Mouse (Mus musculus) heart, postnatal 10 days (tissue): ENCODE measurements around the gene Krtap5-1. TPM values are rescaled to one million over a fixed set of nuclear protein-coding genes. Genes with fewer than 3 reads are reported as not detected.
"Not testable (repeated sequence)": the region's sequence is repeated elsewhere in the genome, so short reads cannot be mapped to it uniquely, and the experiment has no call there.

Experiments
- DNase-seq, 2 experiments: peaks; one replicate each; pipeline ENCODE4 v3.0.0; 2021
- intact Hi-C: fragments of 180-260 bp; cut with DNase I; formaldehyde crosslinking; loops from one replicate; pipeline ENCODE4 v1.15.1; 2025
- total RNA-seq, 2 experiments: library from RNA; stranded (reverse); gene quantifications; 2 replicates each; pipeline ENCODE4 v1.2.3; 2021

The Krtap5-1 gene
- total RNA-seq, 2 experiments from 2014 or later: not detected

GRCm38 (mm10) chr7:142303929-142304328 lies 7.0 kb upstream of the Krtap5-1 start:
- DNase-seq, intact Hi-C loops: not testable (repeated sequence)

GRCm38 (mm10) chr7:142303249-142303648 lies 6.3 kb upstream of the Krtap5-1 start, which contains the start of gene Krtap5-4:
Gene Krtap5-4 (plus strand): TSS chr7:142303549.
- intact Hi-C loops: no loop called here
- no peak for DNase-seq

- intact Hi-C loops: not testable (repeated sequence)
- DNase-seq: peak; percentile 22 to 24
Observed at GRCm38 (mm10) chr7:142296108-142296507, 810 bp downstream of the Krtap5-1 start.

GRCm38 (mm10) chr7:142295418-142295817 lies 1.5 kb downstream of the Krtap5-1 start:
- no peak for DNase-seq
- intact Hi-C loops: no loop called here

DNA sequence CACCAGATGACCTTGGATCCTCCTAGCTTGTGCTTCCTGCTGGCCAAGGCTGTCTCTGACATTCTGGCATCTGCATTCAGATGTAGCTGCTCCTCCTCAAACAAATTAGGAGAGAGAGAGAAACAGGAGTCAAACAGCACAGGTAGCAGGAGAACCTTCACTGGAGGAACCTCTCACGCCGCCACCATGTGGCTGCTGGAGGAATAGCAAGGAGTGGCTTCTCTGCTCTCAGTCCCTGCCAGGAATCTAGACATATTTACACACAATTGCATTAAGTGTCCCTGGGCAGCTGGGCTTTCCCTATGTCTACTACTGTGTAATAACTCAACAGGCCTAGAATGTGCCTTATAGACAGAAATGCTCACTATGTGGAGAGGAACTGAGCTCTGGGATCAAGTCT lies 3.1 kb downstream of the Krtap5-1 start:
- intact Hi-C loops: not testable (repeated sequence)
- peak in 1 of 2 experiments; percentile 29 for DNase-seq

DNA sequence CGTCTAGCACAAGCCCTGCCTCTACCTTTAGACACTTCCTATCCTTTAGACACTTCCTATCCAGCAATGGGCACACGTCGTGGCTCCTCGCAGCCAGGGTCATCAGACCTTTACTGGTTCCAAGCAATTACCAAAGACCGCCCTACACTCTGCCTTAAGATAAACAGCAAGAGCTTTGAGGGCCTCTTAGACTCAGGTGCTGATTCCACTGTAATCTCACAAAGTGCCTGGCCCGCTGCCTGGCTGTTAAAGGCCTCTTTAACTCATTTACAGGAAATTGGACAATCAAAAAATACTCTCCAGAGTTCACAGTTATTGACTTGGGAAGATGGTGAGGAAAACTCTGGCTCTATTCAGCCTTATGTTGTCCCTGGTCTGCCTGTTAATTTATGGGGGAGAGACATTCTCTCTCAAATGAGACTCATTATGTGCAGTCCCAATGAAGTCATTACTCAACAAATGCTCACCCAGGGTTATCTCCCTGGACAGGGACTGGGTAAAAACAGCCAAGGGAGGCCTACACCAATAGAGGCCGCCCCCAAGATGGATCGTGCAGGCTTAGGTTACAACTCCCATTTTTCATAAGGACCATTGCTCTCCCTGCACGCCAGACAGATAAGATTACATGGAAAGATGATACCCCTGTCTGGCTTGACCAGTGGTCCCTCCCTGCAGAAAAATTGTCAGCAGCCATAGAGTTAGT lies 10.9 kb downstream of the Krtap5-1 start:
- DNase-seq, intact Hi-C loops: not testable (repeated sequence)

DNA sequence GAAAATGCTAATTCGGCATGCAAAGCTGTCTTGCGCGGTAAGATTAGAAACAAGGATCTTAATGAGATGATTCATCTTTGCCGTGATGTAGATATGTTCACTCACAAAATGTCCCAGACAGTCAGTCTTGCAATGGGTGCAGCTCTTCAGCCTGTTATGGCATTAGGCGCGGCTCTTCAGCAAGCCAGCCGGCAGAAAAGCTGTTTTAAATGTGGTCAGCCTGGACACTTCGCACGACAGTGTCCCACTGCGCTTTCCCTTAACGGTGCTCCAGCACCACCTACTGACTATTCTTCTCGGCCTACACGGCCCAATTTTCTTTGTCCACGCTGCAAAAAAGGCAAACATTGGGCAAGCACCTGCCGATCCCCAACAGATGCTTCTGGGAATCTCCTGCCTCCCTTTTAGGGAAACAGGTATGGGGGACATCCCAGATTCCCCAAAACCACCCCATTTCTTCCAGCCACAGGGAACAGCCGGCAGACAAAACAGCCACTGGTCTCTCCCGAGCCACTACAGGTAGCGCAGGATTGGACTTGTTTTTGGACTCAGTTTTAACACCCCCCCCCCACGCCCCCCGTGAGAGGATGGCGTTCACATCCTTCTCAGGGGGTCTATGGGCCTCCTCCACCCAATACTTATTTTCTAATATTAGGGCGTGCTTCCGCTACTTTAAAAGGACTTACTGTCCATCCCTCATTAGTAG lies 11.6 kb downstream of the Krtap5-1 start:
- peak; percentile 46 to 64 for DNase-seq
- intact Hi-C loops: no loop called here

- intact Hi-C loops: loop anchor here (1.0 kb wide), 1 partner anchor 138 kb away; no protein-coding TSS in a partner anchor
- DNase-seq: peak; percentile 92 to 96
Observed at GRCm38 (mm10) chr7:142284615-142285080, 12.3 kb downstream of the Krtap5-1 start.

GRCm38 (mm10) chr7:142284023-142284591 lies 12.8 kb downstream of the Krtap5-1 start:
- intact Hi-C loops: loop anchor here (1.0 kb wide), 1 partner anchor 138 kb away; no protein-coding TSS in a partner anchor

GRCm38 (mm10) chr7:142282847-142283246 lies 14.1 kb downstream of the Krtap5-1 start:
- DNase-seq, intact Hi-C loops: not testable (repeated sequence)

More at GRCm38 (mm10) chr7:142284023-142284591, 12.8 kb downstream of the Krtap5-1 start:
- DNase-seq: peak; percentile 72 to 79

DNA sequence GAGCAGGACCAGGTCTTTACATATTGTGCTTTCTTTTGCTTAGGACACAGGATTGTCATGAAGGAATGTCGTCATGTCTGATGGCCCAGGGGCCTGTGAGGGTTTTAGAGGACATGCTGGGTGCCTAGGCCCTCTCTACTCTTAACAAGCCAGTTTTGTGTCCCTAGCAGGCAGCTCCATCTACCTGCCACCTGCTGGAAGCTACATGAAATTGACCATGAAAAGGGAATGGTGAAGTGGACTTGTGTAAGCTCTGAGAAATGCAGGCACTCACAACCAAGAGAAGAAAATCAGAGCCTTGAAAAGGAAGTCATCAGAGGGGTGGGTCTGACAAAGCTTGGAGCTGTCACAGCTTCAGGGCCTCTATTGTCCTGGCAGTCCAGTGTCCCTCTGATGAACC lies 17.6 kb downstream of the Krtap5-1 start:
- intact Hi-C loops, DNase-seq: not testable (repeated sequence)

DNA sequence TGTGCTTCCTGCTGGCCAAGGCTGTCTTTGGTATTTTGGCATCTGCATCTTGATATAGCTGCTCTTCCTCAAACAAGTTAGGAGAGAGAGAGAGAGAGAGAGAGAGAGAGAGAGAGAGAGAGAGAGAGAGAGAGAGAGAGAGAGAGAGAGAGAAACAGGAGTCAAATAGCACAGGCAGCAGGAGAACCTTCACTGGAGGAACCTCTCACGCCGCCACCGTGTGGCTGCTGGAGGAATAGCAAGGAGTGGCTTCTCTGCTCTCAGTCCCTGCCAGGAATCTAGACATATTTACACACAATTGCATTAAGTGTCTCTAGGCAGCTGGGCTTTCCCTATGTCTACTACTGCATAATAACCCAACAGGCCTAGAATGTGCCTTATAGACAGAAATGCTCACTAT lies 18.7 kb downstream of the Krtap5-1 start:
- intact Hi-C loops: not testable (repeated sequence)
- peak; percentile 69 to 83 for DNase-seq

- intact Hi-C loops, DNase-seq: not testable (repeated sequence)
Observed at GRCm38 (mm10) chr7:142274263-142274662, 22.7 kb downstream of the Krtap5-1 start, which contains the start of gene Gm4559. Gene Gm4559 (minus strand): TSS chr7:142274363.

GRCm38 (mm10) chr7:142258254-142258653 lies 38.7 kb downstream of the Krtap5-1 start, which contains the start of gene Gm2431:
Gene Gm2431 (minus strand): TSS chr7:142258354.
- DNase-seq, intact Hi-C loops: not testable (repeated sequence)

DNA sequence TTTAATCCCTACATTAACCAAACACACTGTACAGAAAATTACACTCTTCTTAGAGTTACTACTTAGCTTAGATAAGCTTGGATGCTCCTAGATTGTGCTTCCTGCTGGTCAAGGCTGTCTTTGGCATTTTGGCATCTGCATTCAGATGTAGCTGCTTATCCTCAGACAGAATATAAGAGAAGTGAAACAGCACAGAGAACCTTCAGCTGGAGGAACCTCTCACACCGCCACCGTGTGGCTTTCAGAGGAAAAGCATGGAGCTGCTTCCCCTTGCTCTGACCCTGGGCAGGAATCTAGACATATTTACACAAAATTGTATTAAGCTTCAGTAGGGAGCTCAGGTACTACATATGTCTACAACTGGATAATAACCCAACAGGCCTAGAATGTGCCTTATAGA lies 41.4 kb downstream of the Krtap5-1 start:
- peak; percentile 31 to 55 for DNase-seq
- intact Hi-C loops: no loop called here

DNA sequence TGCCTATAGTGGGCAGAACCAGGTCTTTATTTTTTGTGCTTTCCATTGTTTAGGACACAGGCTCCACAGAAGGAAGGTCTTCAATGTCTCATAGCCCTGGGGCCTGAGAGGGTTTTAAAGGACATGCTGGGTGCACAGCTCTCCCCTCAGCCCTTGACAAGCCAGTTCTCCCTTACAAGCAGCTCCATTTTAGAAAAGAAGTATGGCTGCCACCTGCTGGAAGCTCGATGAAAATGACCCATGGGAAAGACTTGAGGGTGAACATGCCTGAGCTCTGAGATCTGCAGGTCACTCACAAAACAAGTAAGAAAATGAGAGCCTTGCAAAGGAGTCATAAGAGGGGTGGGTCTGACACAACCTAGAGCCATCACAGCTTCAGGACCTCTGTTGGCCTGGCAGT lies 47.1 kb downstream of the Krtap5-1 start:
- DNase-seq: peak; percentile 41 to 63
- intact Hi-C loops: loop anchor here (1.0 kb wide), 1 partner anchor 104 kb away; no protein-coding TSS in a partner anchor

Other genes starting within 250 kb of the Krtap5-1 start
- 10 to 100 TPM; 39.4 to 43.2 TPM for gene Mob2, start 236.1 kb downstream of the Krtap5-1 start, total RNA-seq
- gene Dusp8, start 201.3 kb downstream of the Krtap5-1 start, total RNA-seq: 10 to 100 TPM; 28.0 to 30.0 TPM
- gene Gm45618, start 176.4 kb downstream of the Krtap5-1 start, total RNA-seq: not detected
- gene Gm39115, start 161.1 kb downstream of the Krtap5-1 start, total RNA-seq: not detected
- gene Gm45337, start 152.5 kb downstream of the Krtap5-1 start, total RNA-seq: not detected
- not detected for gene Gm29735, start 140.0 kb downstream of the Krtap5-1 start, total RNA-seq
- gene Gm4553, start 131.4 kb downstream of the Krtap5-1 start, total RNA-seq: not detected
- gene Krtap5-2, start 121.1 kb downstream of the Krtap5-1 start, total RNA-seq: not detected
- gene Gm10153, start 106.7 kb downstream of the Krtap5-1 start, total RNA-seq: not detected
- not detected for gene Krtap5-3, start 95.8 kb downstream of the Krtap5-1 start, total RNA-seq
- gene Gm7579, start 85.3 kb downstream of the Krtap5-1 start, total RNA-seq: not detected
- not detected for gene Krtap5-5, start 67.1 kb downstream of the Krtap5-1 start, total RNA-seq
- not detected for gene Gm40460, start 56.0 kb downstream of the Krtap5-1 start, total RNA-seq
- not detected for gene Gm2431, start 38.8 kb downstream of the Krtap5-1 start, total RNA-seq
- gene Gm4559, start 22.8 kb downstream of the Krtap5-1 start, total RNA-seq: not detected
- gene Krtap5-4, start 6.4 kb upstream of the Krtap5-1 start, total RNA-seq: not detected
- 1 to 10 TPM; 1.0 to 1.1 TPM for gene Ifitm10, start 76.6 kb upstream of the Krtap5-1 start, total RNA-seq
- 1 to 10 TPM; 1.7 to 5.1 TPM for gene Gm49369, start 85.5 kb upstream of the Krtap5-1 start, total RNA-seq
- gene Ctsd, start 90.9 kb upstream of the Krtap5-1 start, total RNA-seq: 100 to 1,000 TPM; 501 to 525 TPM
- gene Syt8, start 137.7 kb upstream of the Krtap5-1 start, total RNA-seq: not detected
- gene Tnni2, start 144.7 kb upstream of the Krtap5-1 start, total RNA-seq: 1 to 10 TPM; 1.9 to 4.3 TPM
- 100 to 1,000 TPM; 111 to 116 TPM for gene Lsp1, start 163.7 kb upstream of the Krtap5-1 start, total RNA-seq
- gene Tnnt3, start 201.7 kb upstream of the Krtap5-1 start, total RNA-seq: 1 to 10 TPM in 1 of 2 experiments, under 1 TPM in 1; 0.67 to 1.8 TPM
- 10 to 100 TPM in 1 of 2 experiments, 1 to 10 TPM in 1; 4.1 to 19.3 TPM for gene Mrpl23, start 235.6 kb upstream of the Krtap5-1 start, total RNA-seq